Mouse (Mus musculus): ENCODE data around the gene Orc2.
A peak's percentile ranks its signal among the peaks of the same experiment; 100 is the strongest.

The Orc2 gene

DNA sequence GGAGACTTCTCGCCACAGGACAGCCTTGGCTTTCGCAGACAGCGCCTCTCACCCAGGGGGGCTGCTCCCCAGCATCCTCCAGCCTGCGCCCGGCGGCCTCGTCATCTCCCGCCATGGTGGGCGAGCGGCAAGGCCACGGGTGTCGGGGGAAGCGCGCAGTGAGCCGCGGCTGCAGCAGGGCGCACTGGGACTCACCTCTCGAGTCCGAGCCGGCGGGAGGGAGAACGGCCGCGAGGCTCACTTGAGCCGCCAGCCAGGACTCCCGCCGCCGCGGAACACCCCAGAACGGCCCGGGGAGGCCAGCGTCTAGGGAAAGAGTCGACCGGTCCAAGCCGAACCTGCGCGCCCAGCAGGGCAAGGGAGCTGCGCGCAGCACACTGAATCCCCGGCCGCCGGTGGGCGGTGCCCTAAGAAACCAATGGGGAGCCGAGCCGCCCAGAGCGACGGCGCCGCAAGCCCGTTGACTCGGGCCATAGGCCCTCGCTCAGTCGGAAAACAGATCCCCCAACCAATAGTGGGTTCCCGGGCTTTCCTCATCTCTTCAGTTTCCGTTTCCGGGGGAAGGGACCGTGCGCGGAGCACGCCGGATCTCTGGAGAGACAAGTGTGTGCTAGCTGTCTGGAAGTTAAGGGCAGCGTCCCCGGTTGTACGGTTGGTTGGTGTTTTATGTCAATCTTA, at the start of gene Orc2:
Gene Orc2 (minus strand): TSS at position 533 of the 678 bp plus-strand sequence.
- DNase-seq (ENCODE audit: low spot score): peak; percentile 95

DNA sequence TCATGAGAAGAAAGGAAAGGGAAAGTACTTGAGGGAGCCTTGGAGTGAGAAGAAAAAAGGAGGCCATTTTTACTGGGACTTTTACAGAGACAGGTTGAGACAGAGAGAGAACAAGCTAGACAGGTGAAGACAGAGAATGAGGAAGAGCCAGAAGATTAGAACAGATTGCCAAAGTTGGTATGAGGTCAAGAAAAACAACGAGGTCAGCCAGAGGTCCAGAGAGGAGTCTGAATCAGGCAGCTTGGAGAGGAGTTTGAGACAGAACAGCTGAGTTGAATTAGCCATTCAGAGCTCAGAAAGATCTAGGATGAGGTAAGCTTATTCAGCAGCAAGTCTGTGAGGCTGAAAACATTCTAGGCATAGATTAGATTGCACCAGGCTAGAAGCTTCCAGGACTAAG, 36.5 kb upstream of the Orc2 start:
- DNase-seq (ENCODE audit: low spot score): peak; percentile 17

DNA sequence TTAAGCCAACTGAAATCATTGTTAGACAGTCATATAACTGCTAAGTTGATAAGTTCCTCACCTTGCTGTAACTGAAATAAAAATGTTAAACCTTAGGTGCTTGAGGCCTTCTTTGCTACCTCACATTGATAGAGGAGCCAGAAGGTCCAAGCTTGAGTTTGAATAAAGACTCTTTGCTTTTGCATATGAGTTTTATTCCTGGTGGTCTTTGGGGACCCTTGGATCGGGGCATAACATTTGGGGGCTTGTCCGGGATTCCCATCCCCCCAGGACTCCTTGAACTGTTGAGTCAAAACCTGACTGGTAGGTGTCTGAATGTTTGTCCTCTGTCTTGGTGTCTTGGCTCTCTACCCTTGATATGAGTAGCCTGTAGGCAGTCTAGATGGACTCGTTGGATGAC, 2.3 kb upstream of the Orc2 start:
- DNase-seq (ENCODE audit: low spot score): no peak

- DNase-seq (ENCODE audit: low spot score): peak; percentile 8
These were observed 1.0 kb downstream of the Orc2 start for GRCm38 (mm10) chr1:58503793-58504370.

- DNase-seq (ENCODE audit: low spot score): no peak
These were observed 1.8 kb downstream of the Orc2 start for GRCm38 (mm10) chr1:58503134-58503533.

DNA sequence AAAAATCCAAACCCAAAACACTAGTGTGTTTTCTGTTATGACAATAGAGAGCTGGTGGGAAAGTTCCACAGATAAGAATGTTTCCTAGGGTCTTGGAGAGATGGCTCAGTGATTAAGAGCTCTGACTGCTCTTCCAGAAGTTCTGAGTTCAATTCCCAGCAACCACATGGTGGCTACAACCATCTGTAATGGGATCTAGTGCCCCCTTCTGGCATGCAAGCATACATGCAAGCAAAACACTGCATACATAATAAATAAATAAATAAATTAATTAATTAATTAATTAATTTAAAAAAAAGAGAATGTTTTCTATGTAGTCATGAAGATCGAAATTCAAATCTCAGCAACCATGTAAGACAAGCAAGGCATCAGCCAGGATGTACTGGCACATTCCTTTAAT, 6.2 kb downstream of the Orc2 start:
- DNase-seq (ENCODE audit: low spot score): no peak

DNA sequence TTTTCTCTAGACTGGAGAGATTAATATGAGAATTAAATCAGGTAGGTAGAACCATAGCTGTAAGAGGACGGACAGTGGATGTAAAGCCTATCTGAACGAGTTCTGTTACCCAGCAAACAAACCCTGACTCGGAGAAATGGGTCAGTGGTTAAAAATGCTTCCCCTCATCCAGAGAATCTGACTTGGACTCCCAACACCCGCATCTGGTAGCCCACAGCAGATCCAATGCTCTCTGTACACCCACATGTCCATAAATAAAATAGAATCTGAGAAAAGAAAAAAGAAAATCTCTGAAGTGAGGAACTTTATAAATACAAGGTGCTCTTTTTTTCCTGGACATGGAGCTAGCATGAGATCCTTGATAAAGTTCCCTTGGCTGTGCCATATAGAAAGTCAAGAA, 7.2 kb downstream of the Orc2 start:
- no peak for DNase-seq (ENCODE audit: low spot score)

DNA sequence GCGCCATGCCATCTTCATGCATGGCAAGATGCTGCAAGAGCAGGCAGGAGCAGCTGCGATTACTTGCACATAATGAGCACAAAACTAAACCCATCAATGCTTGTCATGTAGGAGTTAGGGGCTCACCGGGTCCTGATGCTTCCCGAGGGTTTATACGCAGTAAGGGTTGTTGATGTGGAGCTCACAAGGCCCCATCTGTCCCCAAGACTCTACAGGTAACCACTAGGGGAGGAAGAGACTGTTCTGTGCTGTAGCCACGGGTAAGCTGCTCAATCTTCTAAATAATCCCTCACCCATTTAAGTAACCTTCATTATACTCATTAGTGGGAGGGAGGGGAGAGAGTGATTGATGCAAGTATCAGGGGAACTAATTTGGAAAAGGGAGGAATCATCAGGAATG, 9.3 kb downstream of the Orc2 start:
- DNase-seq (ENCODE audit: low spot score): no peak

- DNase-seq (ENCODE audit: low spot score): no peak
These were observed 22.3 kb downstream of the Orc2 start for GRCm38 (mm10) chr1:58482647-58483046.

- no peak for DNase-seq (ENCODE audit: low spot score)
These were observed 29.2 kb downstream of the Orc2 start for GRCm38 (mm10) chr1:58475662-58476061.

GRCm38 (mm10) chr1:58465561-58465960, 39.3 kb downstream of the Orc2 start:
- no peak for DNase-seq (ENCODE audit: low spot score)

DNA sequence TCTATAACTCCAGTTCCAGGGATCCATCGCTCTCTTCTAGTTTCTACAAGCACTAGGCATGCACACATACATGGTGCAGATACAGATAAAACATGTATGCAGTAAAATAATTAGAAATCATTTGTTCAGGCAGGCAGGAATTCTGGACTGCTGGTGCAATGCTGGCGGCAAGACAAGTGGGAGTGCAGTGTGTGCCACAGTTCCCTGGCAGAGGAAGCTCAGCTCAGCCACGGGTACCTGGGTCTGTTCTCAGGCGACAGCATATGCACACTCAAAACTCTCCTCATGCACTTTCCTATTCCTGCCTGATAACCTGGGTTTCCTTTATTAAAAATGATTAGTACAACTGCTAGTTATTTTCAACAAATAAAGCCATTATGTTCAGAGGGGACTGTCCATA, 39.9 kb downstream of the Orc2 start:
- DNase-seq (ENCODE audit: low spot score): no peak

DNA sequence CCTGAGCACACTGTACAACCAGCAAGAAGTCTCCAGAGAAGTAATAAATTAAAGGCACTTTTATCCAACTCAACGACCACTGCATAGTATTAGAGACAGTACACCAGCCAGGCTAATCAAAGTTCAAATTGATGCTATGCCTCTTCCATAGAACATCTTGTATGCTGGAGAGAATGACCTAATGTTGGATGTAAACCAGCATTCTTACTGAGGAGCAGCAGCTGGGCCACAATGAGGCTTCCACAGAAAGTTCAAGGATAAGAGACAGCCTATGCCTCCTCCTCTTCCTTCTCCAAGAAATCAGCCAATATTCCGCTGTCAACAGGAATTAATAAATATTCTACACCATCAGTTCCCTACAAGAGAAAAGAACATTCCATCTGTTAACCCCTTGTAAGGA, 41.0 kb downstream of the Orc2 start:
- DNase-seq (ENCODE audit: low spot score): no peak

DNA sequence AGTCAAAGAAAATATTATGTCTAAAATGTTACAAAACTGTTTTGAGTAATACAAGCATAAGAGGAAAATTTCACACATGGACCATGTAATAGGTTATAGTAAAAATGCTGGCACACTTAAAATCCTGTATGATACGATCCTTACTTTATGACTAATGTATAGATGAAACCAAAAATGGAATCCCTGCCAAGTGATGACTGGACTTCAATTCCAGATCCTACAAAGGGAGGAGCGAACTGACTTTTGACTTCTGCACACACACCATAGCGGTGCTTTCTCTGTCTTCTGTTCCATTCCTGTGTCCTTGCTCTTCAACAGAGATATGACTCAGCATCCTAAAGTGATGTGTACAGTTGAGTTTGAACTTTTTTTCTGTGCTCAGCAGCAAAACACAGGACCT, 44.3 kb downstream of the Orc2 start:
- DNase-seq (ENCODE audit: low spot score): no peak

DNA sequence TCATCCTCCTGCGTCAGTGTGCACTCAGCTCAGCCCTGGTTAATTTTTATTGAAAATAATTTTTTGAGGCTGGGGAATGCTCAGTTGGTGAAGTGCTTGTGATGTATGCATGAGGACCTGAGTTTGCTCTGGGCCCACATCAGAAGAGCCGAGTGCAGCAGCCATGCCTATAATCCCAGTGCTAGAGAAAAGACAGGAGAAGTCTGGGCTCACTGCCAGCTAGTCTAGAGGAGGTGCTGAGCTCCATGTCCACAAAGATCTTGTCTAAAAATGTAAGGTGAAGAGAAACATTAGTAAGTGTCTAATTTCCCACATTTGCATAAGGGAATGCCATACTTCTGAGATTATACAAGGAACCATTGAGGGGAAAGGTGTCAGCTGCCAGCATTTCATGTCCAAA, 46.0 kb downstream of the Orc2 start:
- DNase-seq (ENCODE audit: low spot score): peak; percentile 25

DNA sequence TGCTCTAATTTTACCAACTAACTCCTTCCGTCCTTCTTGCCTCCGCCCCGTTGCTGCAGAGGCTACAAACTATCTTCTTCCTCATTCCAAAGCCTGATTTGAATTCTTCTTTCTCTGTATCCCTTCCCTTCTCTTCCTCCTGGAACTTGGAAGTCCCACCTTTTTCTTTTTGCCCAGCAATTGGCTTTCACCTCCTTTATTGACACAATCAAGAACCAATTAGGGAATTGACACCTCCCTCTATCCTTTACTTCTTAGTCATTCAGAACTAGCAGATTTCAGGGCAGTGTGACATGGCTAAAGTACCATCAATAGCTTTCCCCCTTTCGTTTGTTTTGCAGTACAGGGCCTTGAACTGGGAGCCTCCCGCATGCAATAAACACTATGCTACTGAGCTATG, 46.7 kb downstream of the Orc2 start:
- no peak for DNase-seq (ENCODE audit: low spot score)

DNA sequence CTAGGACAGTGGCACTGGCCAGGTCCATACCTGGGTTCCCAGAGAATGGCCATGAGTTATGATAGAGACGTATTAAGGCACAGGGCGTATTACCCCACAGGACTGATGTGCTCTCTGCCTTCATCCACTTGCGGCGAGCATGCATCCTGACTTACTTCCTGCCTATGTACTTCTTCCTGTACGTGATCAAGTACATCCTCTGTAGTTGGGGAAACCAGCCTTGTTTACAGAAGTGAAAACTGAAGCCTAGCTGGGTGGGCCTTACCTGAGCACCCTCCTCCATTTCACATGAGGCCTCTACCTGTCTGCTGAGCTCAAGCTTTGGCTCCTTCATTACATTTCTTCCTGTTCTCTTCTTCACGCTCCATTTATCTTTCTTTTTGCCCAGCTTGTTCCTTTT, 50.6 kb downstream of the Orc2 start:
- DNase-seq (ENCODE audit: low spot score): no peak

- no peak for DNase-seq (ENCODE audit: low spot score)
These were observed 56.5 kb downstream of the Orc2 start for GRCm38 (mm10) chr1:58448396-58448795.

- no peak for DNase-seq (ENCODE audit: low spot score)
These were observed 57.1 kb downstream of the Orc2 start for GRCm38 (mm10) chr1:58447766-58448165.

GRCm38 (mm10) chr1:58445861-58446260, 59.0 kb downstream of the Orc2 start:
- DNase-seq (ENCODE audit: low spot score): no peak

GRCm38 (mm10) chr1:58445143-58445722, 59.7 kb downstream of the Orc2 start, which contains the start of the genes Nif3l1 and Ppil3:
Gene Nif3l1, plus strand, starts transcription at chr1:58445151.
Gene Ppil3, minus strand, starts transcription at chr1:58445486.
- peak; percentile 94 for DNase-seq (ENCODE audit: low spot score)

DNA sequence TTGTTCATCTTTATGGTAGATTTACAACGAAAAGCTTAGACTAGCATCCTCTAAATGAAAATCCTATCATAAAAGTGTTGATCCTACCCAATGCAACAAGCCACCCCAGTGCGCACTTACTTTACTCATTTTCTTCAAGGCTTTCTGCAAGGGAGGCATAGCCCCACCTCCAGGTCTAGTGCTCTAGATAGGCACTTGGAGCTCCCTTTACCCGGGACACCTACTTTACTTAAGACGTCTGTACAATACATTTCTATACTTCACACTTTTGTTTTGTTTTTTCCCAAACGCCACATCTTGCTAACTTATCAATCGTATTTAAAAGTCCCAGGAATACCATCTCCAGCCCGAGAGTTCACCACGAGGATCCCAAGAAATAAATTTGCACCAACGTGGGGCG, 60.2 kb downstream of the Orc2 start:
- DNase-seq (ENCODE audit: low spot score): no peak

DNA sequence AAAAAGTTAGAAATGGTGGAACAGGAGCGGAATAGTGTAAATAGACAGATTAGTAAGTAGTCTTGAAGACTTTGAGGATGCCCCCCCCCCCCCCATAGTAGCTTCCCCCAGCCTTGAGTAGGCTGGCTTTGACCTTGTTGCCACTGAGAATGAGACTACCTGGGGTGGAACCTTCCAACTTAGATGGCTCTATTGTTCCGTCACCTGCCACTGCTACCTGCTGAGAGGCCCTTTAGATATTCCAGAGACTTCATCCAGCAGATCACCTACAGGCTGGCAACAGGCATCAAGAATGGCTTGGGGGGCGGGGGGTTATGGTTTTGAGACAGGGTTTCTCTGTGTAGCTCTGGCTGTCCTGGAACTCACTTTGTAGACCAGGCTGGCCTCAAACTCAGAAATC, 80.4 kb downstream of the Orc2 start:
- no peak for DNase-seq (ENCODE audit: low spot score)
